In genomic region chr5:145140611-145141010, GRCm38 (mm10) we compare ENCODE assay signal across 8 mouse cellular contexts. TPM values are rescaled to one million over a fixed set of nuclear protein-coding genes. Genes with fewer than 3 reads are reported as not detected.
DNase-seq lines count a peak whose midpoint lies in the region; ATAC-seq and TF ChIP-seq lines count a peak whose summit lies in the region.

No protein-coding gene starts in this region.

- H3K4me1 ChIP-seq in kidney, adult 2 months (ENCODE audit: control insufficient read depth, insufficient read depth, low read length) = peaks cover 8% of the 10 kb centered on the region; the same call in 1 of the 2 replicates
- peaks cover 2 to 21% of the 10 kb centered on the region in 2 experiments; a peak in 2 of 4 replicates for H3K4me1 ChIP-seq in MEL (ENCODE audit: control insufficient read depth in 1 of 2, insufficient read depth in 2 of 2, low read length in 2 of 2)
- peaks cover 37% of the 10 kb centered on the region for H3K4me1 ChIP-seq in forebrain, embryonic 12.5 days
- H3K4me1 ChIP-seq in limb, embryonic 14.5 days (ENCODE audit: control insufficient read depth, insufficient read depth, low read length) = peaks cover 10% of the 10 kb centered on the region
- peaks cover 19% of the 10 kb centered on the region for H3K4me1 ChIP-seq in neural tube, embryonic 14.5 days (ENCODE audit: control insufficient read depth, insufficient read depth, low read length)

- no peak for DNase-seq in kidney, adult 2 months
- no peak for DNase-seq in kidney, postnatal 14 days
- DNase-seq in MEL (ENCODE audit: low read depth, low spot score) = peak; percentile 52
- DNase-seq in limb, embryonic 14.5 days (ENCODE audit: low spot score) = no peak
- no peak for DNase-seq in ovary, postnatal 36 days (ENCODE audit: low spot score)
- DNase-seq in right cerebral cortex, postnatal 25 days = no peak

- H3K9ac ChIP-seq in MEL (ENCODE audit: control insufficient read depth, low read depth, low read length, poor library complexity, severe bottlenecking) = peak overlapping the region; percentile 95
- H3K9ac ChIP-seq in forebrain, embryonic 12.5 days = peak overlapping the region; percentile 89
- H3K9ac ChIP-seq in limb, embryonic 14.5 days (ENCODE audit: low read depth, low read length, severe bottlenecking) = peak overlapping the region; percentile 82
- H3K9ac ChIP-seq in neural tube, embryonic 14.5 days (replicated peaks; ENCODE audit: low read depth, low read length) = peak overlapping the region; percentile 85

- H3K4me2 ChIP-seq in forebrain, embryonic 12.5 days = peak overlapping the region; percentile 81
- H3K4me2 ChIP-seq in limb, embryonic 14.5 days (replicated peaks; ENCODE audit: low read depth, low read length, severe bottlenecking) = peak overlapping the region; percentile 76
- H3K4me2 ChIP-seq in neural tube, embryonic 14.5 days (ENCODE audit: low read depth, low read length) = peak overlapping the region; percentile 66

- no peaks in the 10 kb centered on the region for H3K9me3 ChIP-seq in MEL (replicated peaks; ENCODE audit: insufficient read depth, low read length)
- no peaks in the 10 kb centered on the region for H3K9me3 ChIP-seq in forebrain, embryonic 12.5 days
- no peaks in the 10 kb centered on the region for H3K9me3 ChIP-seq in limb, embryonic 14.5 days (ENCODE audit: control insufficient read depth, low read length)
- H3K9me3 ChIP-seq in neural tube, embryonic 14.5 days (ENCODE audit: control insufficient read depth, low read length) = no peaks in the 10 kb centered on the region

- H3K27ac ChIP-seq in kidney, adult 2 months (ENCODE audit: insufficient read depth, low read depth, low read length) = peak overlapping the region; percentile 97
- peak overlapping the region; percentile 90 for H3K27ac ChIP-seq in MEL (ENCODE audit: control insufficient read depth, low read depth, low read length)
- peak overlapping the region; percentile 84 for H3K27ac ChIP-seq in forebrain, embryonic 12.5 days
- peak overlapping the region; percentile 77 for H3K27ac ChIP-seq in limb, embryonic 14.5 days (replicated peaks; ENCODE audit: low read depth, low read length)
- peak overlapping the region; percentile 96 for H3K27ac ChIP-seq in neural tube, embryonic 14.5 days (ENCODE audit: low read depth, low read length)

- peak; percentile 7; the same call in 1 of the 2 replicates for ATAC-seq in forebrain, embryonic 12.5 days (ENCODE audit: low FRiP score)
- ATAC-seq in limb, embryonic 14.5 days (ENCODE audit: low FRiP score, low read depth) = no peak
- no peak for ATAC-seq in neural tube, embryonic 14.5 days (ENCODE audit: low read depth)

- H3K36me3 ChIP-seq in kidney, adult 2 months (ENCODE audit: control insufficient read depth, insufficient read depth, low read length) = peaks cover 2% of the 10 kb centered on the region
- H3K36me3 ChIP-seq in MEL (ENCODE audit: control insufficient read depth in 1 of 2, insufficient read depth in 2 of 2, low read length in 2 of 2) = peaks cover 16 to 21% of the 10 kb centered on the region in 2 experiments
- peaks cover 60% of the 10 kb centered on the region for H3K36me3 ChIP-seq in forebrain, embryonic 12.5 days (replicated peaks)
- H3K36me3 ChIP-seq in limb, embryonic 14.5 days (ENCODE audit: control insufficient read depth, insufficient read depth, low read length) = peaks cover 57% of the 10 kb centered on the region
- H3K36me3 ChIP-seq in neural tube, embryonic 14.5 days (ENCODE audit: control insufficient read depth, insufficient read depth, low read length) = peaks cover 39% of the 10 kb centered on the region

- H3K4me3 ChIP-seq in kidney, adult 2 months (ENCODE audit: insufficient read depth, low read depth, low read length) = peak overlapping the region; percentile 93
- peak overlapping the region; percentile 85 to 95 for H3K4me3 ChIP-seq in MEL (ENCODE audit: control insufficient read depth in 1 of 2, insufficient read depth in 1 of 2, low read depth in 2 of 2, low read length in 2 of 2)
- H3K4me3 ChIP-seq in forebrain, embryonic 12.5 days (replicated peaks) = peak overlapping the region; percentile 80
- peak overlapping the region; percentile 84 for H3K4me3 ChIP-seq in limb, embryonic 14.5 days (replicated peaks; ENCODE audit: low read length)
- H3K4me3 ChIP-seq in neural tube, embryonic 14.5 days (ENCODE audit: low read depth, low read length) = peak overlapping the region; percentile 97

- TF ChIP-seq EP300 in MEL (IDR thresholded peaks at IDR 0.05; ENCODE audit: low read depth in 1 of 2, low read length in 2 of 2) = no peak

- no peak for TF ChIP-seq CTCF in kidney, adult 2 months (conservative IDR thresholded peaks at IDR 0.05; ENCODE audit: insufficient read depth, insufficient read length, low read depth, low read length)
- TF ChIP-seq CTCF in MEL (IDR thresholded peaks at IDR 0.05 in 2 of 3, conservative IDR thresholded peaks at IDR 0.05 in 1 of 3; ENCODE audit: control insufficient read depth in 1 of 3, insufficient read depth in 1 of 3, low read depth in 2 of 3, low read length in 3 of 3, poor library complexity in 1 of 3, severe bottlenecking in 1 of 3) = no peak

- TF ChIP-seq RAD21 in MEL (IDR thresholded peaks at IDR 0.05; ENCODE audit: low read depth, low read length) = no peak; the same call in 1 of the 2 replicates

- no peak for TF ChIP-seq POLR2A in kidney, adult 2 months (IDR thresholded peaks at IDR 0.05; ENCODE audit: low read depth, low read length)
- TF ChIP-seq POLR2A in MEL (IDR thresholded peaks at IDR 0.05; ENCODE audit: control insufficient read depth in 1 of 2, insufficient read depth in 1 of 2, low read depth in 1 of 2, low read length in 2 of 2, poor library complexity in 1 of 2) = no peak
- TF ChIP-seq POLR2A in limb, embryonic 14.5 days (IDR thresholded peaks at IDR 0.05; ENCODE audit: borderline replicate concordance, extremely low read depth, insufficient read depth, insufficient read length) = no peak

- under 1% methylated on average over 18 of the region's 18 CpGs for WGBS in kidney, adult 2 months
- WGBS in forebrain, embryonic 12.5 days = under 1% methylated on average over 18 of the region's 18 CpGs
- 1% methylated on average over 18 of the region's 18 CpGs for WGBS in limb, embryonic 14.5 days
- WGBS in neural tube, embryonic 14.5 days = under 1% methylated on average over 18 of the region's 18 CpGs

- H3K79me2 ChIP-seq in MEL (ENCODE audit: control insufficient read depth, insufficient read depth, low read length, poor library complexity) = peaks cover 44% of the 10 kb centered on the region

- H3K27me3 ChIP-seq in kidney, adult 2 months (replicated peaks; ENCODE audit: control insufficient read depth, insufficient read depth, low read length) = no peaks in the 10 kb centered on the region
- no peaks in the 10 kb centered on the region for H3K27me3 ChIP-seq in MEL (ENCODE audit: control insufficient read depth in 1 of 2, insufficient read depth in 2 of 2, low read length in 2 of 2)
- H3K27me3 ChIP-seq in forebrain, embryonic 12.5 days = no peaks in the 10 kb centered on the region
- H3K27me3 ChIP-seq in limb, embryonic 14.5 days (ENCODE audit: control insufficient read depth, insufficient read depth, low read length) = no peaks in the 10 kb centered on the region
- no peaks in the 10 kb centered on the region for H3K27me3 ChIP-seq in neural tube, embryonic 14.5 days (ENCODE audit: control insufficient read depth, insufficient read depth, low read length)

RNA-seq across cellular contexts. Expression of gene Bud31, which starts 0.4 kb away (rescaled TPM):
- polyA plus RNA-seq in kidney, adult 2 months (2012; rRNA removed) = 71.5 and 84.1 TPM in 2 replicates
- total RNA-seq in MEL (2012; rRNA removed) = 203 and 207 TPM in 2 replicates
- polyA plus RNA-seq in MEL (2012; ENCODE audit: insufficient read depth in 1 of 2, insufficient read length in 2 of 2, low read depth in 1 of 2, low replicate concordance in 2 of 2, missing spikeins in 1 of 2) = 100 to 1,000 TPM in 1 of 2 experiments, not detected in 1; 193 TPM
- polyA plus RNA-seq in forebrain, embryonic 12.5 days (2016; fragmentation: Nextera tagmentation; extraction: Ambion mirVana) = 225 and 235 TPM in 2 replicates
- 116 and 147 TPM in 2 replicates for polyA plus RNA-seq in limb, embryonic 14.5 days (2012; rRNA removed)
- 191 and 197 TPM in 2 replicates for polyA plus RNA-seq in limb, embryonic 14.5 days (2014; fragmentation: Nextera tagmentation; extraction: Ambion mirVana)
- polyA plus RNA-seq in neural tube, embryonic 14.5 days (2014; fragmentation: Nextera tagmentation; extraction: Ambion mirVana) = 182 and 198 TPM in 2 replicates

RNA-seq across cellular contexts. Expression of gene Pdap1, which starts 0.6 kb away (rescaled TPM):
- 20.1 and 25.6 TPM in 2 replicates for polyA plus RNA-seq in kidney, adult 2 months (2012; rRNA removed)
- 104 and 106 TPM in 2 replicates for total RNA-seq in MEL (2012; rRNA removed)
- 100 to 1,000 TPM in 1 of 2 experiments, not detected in 1; 301 TPM for polyA plus RNA-seq in MEL (2012; ENCODE audit: insufficient read depth in 1 of 2, insufficient read length in 2 of 2, low read depth in 1 of 2, low replicate concordance in 2 of 2, missing spikeins in 1 of 2)
- 154 and 155 TPM in 2 replicates for polyA plus RNA-seq in forebrain, embryonic 12.5 days (2016; fragmentation: Nextera tagmentation; extraction: Ambion mirVana)
- polyA plus RNA-seq in limb, embryonic 14.5 days (2012; rRNA removed) = 60.3 and 114 TPM in 2 replicates
- 91.5 and 99.3 TPM in 2 replicates for polyA plus RNA-seq in limb, embryonic 14.5 days (2014; fragmentation: Nextera tagmentation; extraction: Ambion mirVana)
- 98.1 and 109 TPM in 2 replicates for polyA plus RNA-seq in neural tube, embryonic 14.5 days (2014; fragmentation: Nextera tagmentation; extraction: Ambion mirVana)

RNA-seq across cellular contexts. Expression of gene Ptcd1, which starts 26.3 kb away (rescaled TPM):
- 15.3 and 16.5 TPM in 2 replicates for polyA plus RNA-seq in kidney, adult 2 months (2012; rRNA removed)
- 20.4 and 21.0 TPM in 2 replicates for total RNA-seq in MEL (2012; rRNA removed)
- polyA plus RNA-seq in MEL (2012; ENCODE audit: insufficient read depth in 1 of 2, insufficient read length in 2 of 2, low read depth in 1 of 2, low replicate concordance in 2 of 2, missing spikeins in 1 of 2) = 10 to 100 TPM in 1 of 2 experiments, not detected in 1; 22.3 TPM
- 19.5 and 20.3 TPM in 2 replicates for polyA plus RNA-seq in forebrain, embryonic 12.5 days (2016; fragmentation: Nextera tagmentation; extraction: Ambion mirVana)
- polyA plus RNA-seq in limb, embryonic 14.5 days (2012; rRNA removed) = 16.0 and 16.8 TPM in 2 replicates
- polyA plus RNA-seq in limb, embryonic 14.5 days (2014; fragmentation: Nextera tagmentation; extraction: Ambion mirVana) = 15.9 and 16.4 TPM in 2 replicates
- 15.9 and 17.8 TPM in 2 replicates for polyA plus RNA-seq in neural tube, embryonic 14.5 days (2014; fragmentation: Nextera tagmentation; extraction: Ambion mirVana)

RNA-seq across cellular contexts. Expression of gene Cpsf4, which starts 26.4 kb away (rescaled TPM):
- polyA plus RNA-seq in kidney, adult 2 months (2012; rRNA removed) = 19.2 and 19.9 TPM in 2 replicates
- total RNA-seq in MEL (2012; rRNA removed) = 72.0 and 75.3 TPM in 2 replicates
- polyA plus RNA-seq in MEL (2012; ENCODE audit: insufficient read depth in 1 of 2, insufficient read length in 2 of 2, low read depth in 1 of 2, low replicate concordance in 2 of 2, missing spikeins in 1 of 2) = 10 to 100 TPM in 1 of 2 experiments, not detected in 1; 88.2 TPM
- 65.7 and 69.5 TPM in 2 replicates for polyA plus RNA-seq in forebrain, embryonic 12.5 days (2016; fragmentation: Nextera tagmentation; extraction: Ambion mirVana)
- 56.7 and 63.1 TPM in 2 replicates for polyA plus RNA-seq in limb, embryonic 14.5 days (2012; rRNA removed)
- 25.2 and 29.2 TPM in 2 replicates for polyA plus RNA-seq in limb, embryonic 14.5 days (2014; fragmentation: Nextera tagmentation; extraction: Ambion mirVana)
- polyA plus RNA-seq in neural tube, embryonic 14.5 days (2014; fragmentation: Nextera tagmentation; extraction: Ambion mirVana) = 30.1 and 31.3 TPM in 2 replicates

RNA-seq across cellular contexts. Expression of gene Arpc1b, which starts 26.6 kb away (rescaled TPM):
- polyA plus RNA-seq in kidney, adult 2 months (2012; rRNA removed) = 184 and 193 TPM in 2 replicates
- 432 and 582 TPM in 2 replicates for total RNA-seq in MEL (2012; rRNA removed)
- 100 to 1,000 TPM; 143 to 708 TPM for polyA plus RNA-seq in MEL (2012; ENCODE audit: insufficient read depth in 1 of 2, insufficient read length in 2 of 2, low read depth in 1 of 2, low replicate concordance in 2 of 2, missing spikeins in 1 of 2)
- 52.2 and 65.6 TPM in 2 replicates for polyA plus RNA-seq in forebrain, embryonic 12.5 days (2016; fragmentation: Nextera tagmentation; extraction: Ambion mirVana)
- polyA plus RNA-seq in limb, embryonic 14.5 days (2012; rRNA removed) = 324 and 340 TPM in 2 replicates
- polyA plus RNA-seq in limb, embryonic 14.5 days (2014; fragmentation: Nextera tagmentation; extraction: Ambion mirVana) = 214 and 217 TPM in 2 replicates
- polyA plus RNA-seq in neural tube, embryonic 14.5 days (2014; fragmentation: Nextera tagmentation; extraction: Ambion mirVana) = 14.1 and 41.7 TPM in 2 replicates
